Mouse (Mus musculus): ENCODE results near the gene Serpina3m. TPM values are rescaled to one million over a fixed set of nuclear protein-coding genes. Genes with fewer than 3 reads are reported as not detected.
"Not testable (repeated sequence)": the region's sequence is repeated elsewhere in the genome, so short reads cannot be mapped to it uniquely, and the experiment has no call there.

The Serpina3m gene
- polyA plus RNA-seq, 1 experiment = 0.76 TPM

DNA sequence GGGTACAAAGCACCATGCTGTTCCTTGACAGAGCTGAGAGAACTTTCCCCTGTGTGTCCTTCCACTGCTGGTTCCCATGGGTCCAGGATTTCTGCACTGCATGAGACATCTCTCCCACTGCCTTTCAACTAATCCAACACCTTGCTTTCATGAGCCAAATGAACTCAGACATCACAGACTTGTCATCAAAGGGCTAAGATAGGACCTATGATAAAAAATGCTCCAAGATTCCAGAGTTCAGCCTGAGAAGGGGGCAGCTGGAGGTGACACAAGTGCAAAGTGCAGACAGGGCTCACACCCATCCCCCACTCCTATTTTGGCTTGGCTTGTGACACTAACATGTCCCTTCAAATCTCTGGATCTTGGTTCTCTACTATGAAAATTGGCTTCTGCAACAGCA lies 50.2 kb downstream of the Serpina3m start:
- DNase-seq (ENCODE audit: low spot score) = no peak

DNA sequence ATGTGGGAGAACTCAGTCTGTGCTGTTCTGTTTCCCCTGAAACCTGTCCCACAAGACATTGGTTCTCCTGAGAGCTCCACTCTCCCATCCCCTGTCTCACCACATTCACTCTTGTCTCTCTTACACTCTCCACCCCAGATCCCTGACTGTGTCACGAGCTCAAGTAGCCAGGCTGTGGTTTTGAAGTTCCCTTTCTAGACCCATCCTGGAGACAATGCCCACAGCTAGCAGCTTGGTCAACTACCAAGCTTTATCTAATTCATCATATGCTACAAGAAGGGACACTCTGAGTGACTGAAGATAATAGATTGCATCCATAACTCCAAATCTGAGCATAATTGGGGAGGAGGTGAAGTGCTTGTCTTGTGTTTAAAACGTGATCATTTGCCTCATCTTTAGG lies 52.8 kb downstream of the Serpina3m start:
- DNase-seq (ENCODE audit: low spot score) = not testable (repeated sequence)

DNA sequence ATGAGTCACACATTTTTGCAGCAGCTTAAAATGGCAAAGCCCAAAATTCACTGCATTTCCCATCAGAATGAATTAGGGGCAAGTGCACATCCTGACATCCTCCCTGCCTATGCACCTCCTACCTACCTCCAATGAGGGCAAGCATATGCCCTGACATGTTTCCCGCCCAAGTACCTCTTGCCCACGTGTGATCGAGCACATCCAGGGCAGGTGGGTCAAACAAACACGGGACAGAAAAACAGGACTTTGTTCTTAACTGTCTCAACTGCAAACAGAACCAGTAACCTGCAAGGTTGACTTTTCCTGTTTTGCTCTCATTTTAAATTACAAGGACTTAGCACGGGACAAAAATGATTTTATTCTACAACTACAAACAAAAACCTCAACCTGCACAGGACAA lies 65.7 kb downstream of the Serpina3m start:
- no peak for DNase-seq (ENCODE audit: low spot score)

DNA sequence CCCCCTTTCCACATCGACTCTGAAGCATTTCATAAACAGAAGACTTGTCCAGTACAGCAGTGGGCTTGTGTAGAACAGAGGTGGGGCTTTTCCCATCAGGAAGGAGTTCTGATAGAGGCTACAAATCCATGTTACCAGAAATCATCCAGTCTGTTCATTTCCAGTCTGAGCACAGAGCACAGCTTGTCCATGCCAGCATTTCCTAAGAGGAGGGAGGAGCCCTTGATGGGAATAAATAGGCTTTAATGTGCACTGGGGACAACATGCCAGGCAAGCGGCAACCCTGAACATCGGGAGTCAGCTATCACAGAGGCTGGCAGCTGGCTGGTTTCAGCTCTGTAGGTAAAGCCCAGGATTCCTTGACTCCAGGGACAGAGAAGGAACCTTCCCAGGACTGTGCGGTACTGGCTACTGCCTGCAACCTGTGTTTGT lies 68.2 kb downstream of the Serpina3m start, which contains the start of gene Serpina3n:
TSS of gene Serpina3n (plus strand) at position 276 of the 432 bp plus-strand sequence.
- no peak for DNase-seq (ENCODE audit: low spot score)

DNA sequence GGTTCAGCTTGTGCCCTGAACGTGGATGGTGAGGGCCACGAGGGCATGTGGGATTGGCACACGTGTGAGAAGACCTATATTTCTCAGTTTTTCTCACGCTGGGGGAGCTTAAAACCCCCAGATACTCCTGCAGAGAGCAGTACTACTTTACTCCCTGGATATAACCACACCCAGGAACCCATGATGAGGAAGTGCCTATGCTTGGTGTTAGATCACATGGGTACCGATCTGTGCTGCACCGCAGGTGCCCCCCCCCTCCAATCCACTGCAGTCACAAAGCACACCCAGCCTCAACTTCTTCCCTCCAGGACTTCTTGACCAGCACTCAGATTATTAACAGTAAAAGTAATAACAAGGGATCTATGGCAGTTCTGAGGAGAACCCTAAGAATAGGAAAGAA lies 74.2 kb downstream of the Serpina3m start:
- no peak for DNase-seq (ENCODE audit: low spot score)

DNA sequence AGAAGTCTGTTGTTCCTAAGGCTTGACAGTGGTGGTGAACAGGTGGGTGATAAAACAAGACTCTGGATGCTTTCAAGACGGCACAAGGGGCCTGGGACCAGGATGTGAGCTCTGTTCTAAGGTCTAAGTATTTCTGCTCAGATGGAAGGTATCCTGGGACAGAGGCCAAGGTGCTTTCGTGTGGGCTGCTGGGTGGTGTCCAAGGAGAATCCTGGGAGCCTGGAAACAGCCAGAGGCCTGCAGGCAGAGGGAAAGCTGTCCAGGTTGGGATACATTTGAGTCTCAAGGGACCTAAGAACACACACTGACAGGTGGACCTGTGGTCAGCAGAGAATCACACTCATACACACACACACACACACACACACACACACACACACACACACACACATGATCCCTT lies 76.3 kb downstream of the Serpina3m start:
- DNase-seq (ENCODE audit: low spot score) = no peak

DNA sequence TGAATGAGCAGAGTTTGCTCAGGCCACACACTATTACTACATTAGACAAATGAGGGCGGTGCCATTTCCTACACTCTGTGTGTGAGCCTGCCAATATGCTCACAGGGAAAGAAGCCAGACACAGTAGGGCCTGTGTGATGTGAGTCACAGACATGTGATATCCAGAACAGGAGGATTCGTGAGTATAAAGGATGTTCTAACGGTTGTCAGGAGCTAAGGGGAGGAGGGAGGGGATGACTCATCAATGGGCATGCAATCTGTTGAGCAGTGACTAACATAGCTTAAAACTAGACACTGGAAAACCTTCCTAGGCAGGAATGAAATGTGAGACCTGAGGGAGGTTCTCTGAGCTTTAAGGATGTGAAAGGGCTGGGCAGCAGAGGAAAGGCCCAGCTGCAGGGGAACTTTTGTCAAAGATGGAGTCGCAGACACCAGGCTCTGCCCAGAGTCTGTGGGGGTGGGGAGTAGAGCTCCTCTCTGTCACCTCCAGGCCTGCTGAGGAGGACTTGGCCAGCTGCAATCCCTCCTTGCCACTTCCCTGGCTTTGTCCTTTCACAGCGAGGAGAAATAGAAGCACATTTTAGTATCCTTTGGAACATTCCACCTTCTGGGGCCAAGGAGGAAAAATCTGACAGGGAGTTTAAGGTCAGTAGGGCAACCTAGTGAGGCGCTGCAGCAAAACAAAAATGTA lies 77.5 kb downstream of the Serpina3m start:
- no peak for DNase-seq (ENCODE audit: low spot score)

DNA sequence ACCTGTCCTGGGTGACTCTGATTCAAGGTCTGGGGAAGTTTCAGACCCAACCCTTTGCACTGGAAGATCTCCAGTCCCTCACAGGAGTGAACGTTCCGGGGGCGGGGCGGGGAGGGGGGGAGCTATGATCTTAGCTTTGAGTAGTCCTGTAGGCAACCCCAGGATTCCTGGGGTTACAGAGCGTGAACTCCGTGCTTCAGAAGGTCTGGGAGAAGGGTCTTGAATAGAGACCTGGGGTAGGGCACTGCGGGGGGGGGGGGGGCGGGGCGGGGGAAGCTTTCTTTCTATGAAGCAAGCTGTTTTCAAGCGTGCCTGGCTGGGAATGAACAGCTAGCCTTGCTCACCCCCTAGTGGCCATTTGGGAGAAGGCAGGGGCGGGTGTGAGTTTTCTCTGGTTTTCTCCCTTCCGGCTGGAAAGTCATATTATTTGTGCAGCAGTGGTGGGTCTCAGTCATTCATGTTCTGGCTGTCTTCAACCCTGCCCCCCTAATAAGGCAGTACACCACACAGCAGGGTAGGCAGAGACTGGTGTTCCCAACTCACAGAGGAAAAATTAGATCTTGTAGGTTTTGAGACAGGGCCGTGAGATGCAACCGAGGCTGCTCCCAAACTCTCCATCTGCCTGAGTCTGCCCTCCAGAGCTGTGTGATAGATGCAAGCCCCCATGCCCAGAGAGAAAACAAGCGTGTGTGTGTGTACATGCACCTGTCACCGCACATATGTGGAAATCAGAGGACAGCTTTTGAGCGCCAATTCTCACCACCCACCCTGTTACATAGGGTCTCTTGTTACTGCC lies 80.3 kb downstream of the Serpina3m start:
- peak; percentile 60 for DNase-seq (ENCODE audit: low spot score)

DNA sequence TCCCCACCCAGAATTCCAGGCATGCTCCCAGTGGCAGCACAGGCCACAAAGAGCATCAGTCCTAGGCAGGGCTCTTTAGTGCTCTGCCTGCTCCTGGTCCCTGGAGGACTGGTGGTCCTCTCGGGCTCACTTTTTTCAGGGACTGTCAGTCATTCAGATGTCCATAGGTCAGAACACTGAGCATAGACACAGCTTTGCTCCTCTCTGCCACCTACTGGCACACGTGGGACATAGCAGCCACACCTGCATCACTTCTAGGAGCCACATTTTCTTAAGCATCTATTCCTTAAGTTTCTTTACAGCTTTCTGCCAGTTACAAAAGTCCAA lies 80.8 kb downstream of the Serpina3m start:
- no peak for DNase-seq (ENCODE audit: low spot score)

DNA sequence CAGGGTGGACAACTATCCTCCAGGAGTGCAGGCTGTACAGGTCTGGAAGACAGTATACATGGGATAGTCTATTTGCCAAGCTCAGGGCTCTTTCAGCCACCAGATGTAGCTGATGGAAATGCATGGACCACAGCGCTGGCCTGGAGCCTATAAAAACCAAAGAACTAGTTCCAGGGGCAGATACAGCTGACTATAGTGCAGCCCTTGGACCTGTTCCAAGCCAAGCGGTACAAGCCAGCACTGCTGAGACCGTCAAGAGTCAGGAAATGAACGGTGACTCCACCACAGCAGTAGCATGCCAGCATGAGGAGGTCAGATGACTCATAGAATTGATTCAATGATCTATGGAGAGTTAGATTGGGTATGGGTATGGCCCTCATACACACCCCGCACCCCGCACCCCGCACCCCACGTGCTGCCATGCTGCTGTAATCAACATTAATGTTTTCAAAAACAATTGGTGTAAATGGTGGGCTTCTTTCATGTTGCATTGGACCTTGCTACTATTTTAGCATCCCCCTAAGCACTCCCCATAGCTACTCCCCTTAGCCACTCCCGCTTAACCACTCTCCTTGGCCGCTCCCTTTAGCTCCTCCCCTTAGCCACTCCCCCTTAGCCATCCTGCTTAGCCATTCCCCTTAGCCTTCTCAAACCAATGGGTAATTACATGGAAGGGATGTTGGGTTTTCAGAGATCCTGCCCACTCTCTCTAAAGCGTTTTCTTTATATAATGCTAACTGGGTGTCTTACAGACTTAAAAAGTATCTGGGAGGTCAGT lies 84.5 kb downstream of the Serpina3m start:
- DNase-seq (ENCODE audit: low spot score) = no peak

DNA sequence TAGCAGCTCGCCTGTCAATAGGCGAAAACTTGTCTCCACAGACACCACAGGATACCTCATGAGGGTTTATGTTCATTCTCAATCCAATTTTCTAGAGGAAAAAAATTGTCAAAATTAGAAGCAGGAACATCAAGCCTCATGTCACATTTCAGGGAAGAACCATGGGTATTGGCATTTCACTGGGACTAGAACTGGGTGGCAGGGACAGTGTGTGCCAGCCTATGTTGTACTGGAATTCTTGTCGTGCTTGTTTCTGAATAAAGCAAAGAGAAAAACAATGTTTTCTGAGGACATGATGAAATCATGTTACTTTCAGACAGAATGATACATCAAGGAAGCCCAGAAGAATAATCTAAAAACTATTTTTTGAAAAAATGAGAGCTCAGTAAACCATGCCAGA lies 87.3 kb downstream of the Serpina3m start:
- no peak for DNase-seq (ENCODE audit: low spot score)

DNA sequence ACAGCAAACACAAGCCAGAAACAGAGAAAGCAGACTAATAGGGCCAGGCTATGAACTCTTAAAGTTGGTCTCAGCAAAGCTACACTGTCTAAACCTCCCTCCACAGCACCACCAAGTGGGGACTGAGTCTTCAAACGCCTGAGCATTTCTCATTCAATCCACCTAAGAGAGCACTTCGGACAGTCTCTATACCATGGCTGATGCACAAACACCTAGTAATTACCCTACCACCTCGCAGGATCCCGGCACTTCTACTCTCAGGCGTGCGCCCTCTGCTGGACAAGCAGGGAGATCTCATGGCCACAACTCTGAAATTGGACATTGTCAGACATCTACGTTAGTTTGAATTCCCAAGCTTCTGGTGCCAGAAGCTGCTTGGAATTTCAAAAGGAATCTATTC lies 88.6 kb downstream of the Serpina3m start:
- no peak for DNase-seq (ENCODE audit: low spot score)

DNA sequence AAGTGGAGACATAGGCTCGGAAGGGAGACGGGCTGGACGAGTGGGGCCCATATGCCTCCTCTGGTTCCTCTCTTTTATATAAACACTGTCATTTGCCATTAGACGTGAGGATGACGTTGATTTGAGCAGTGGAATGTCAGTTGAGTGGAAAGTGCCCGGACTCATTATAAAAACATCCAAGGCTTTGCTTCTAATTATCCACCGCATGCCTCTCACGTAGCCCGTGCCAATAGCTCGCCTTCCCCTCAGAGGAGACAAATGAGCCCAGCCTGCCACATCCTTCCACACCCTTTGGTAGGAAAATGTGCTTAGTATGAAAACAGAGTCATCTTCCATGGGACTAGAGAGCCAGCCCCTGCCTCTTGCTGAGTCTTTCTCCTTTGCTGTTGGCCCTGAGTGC lies 93.1 kb downstream of the Serpina3m start:
- DNase-seq (ENCODE audit: low spot score) = no peak

DNA sequence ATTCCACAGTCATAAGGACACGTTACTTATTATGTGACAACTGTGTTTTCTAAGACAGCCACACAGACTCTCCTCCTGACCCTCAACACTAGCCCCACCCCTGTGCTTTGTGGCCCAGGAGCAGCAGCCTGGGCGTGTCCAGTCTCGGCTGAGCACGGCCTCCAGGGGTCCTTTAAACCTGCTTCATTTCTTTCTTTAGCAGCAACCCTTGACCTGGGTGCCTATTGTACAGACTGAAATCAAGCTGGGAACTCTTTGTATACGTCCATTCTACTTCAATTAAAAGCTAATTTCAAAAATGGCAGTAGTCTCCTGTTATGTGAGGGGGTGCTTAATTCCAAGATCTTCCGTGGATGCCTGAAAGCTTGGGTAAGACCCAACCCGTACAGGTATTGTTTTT lies 94.9 kb downstream of the Serpina3m start:
- DNase-seq (ENCODE audit: low spot score) = no peak

DNA sequence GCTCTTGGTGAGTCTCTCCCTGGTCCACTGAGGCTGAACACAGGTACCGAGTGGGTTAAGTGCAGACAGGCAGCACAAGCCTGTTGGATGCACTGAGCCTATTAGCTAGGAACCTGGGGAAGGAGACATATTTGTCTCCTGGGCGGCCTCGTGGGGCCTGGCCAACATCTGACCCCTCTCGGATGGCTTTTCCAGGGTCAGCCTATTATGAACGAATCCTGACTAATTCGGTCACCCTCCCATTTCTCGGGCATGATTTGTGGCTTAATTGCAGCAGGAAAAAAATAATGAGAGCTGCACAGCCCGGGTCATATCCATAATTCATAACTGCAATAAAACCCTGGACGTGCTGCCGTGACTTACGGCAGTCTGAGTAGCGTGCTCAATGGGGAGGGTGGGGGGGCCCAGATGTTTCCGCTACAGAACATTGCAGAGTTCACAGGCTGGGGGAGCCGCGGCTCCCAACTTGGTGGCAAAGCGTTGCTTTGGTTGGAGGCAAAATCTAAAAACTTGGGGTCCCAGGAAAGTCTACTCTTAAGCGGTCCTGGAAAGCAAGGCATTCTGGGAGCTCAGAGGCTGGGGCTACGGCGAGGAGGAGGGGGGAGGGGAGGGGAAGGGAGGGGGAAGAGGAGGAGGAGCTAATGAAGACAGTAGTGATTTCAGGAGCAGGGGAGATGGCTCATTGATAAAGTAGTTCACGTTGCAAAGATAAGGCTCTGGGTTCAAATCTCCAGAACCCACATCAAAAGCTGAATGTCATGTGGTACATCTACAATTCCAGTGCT lies 95.9 kb downstream of the Serpina3m start:
- no peak for DNase-seq (ENCODE audit: low spot score)

DNA sequence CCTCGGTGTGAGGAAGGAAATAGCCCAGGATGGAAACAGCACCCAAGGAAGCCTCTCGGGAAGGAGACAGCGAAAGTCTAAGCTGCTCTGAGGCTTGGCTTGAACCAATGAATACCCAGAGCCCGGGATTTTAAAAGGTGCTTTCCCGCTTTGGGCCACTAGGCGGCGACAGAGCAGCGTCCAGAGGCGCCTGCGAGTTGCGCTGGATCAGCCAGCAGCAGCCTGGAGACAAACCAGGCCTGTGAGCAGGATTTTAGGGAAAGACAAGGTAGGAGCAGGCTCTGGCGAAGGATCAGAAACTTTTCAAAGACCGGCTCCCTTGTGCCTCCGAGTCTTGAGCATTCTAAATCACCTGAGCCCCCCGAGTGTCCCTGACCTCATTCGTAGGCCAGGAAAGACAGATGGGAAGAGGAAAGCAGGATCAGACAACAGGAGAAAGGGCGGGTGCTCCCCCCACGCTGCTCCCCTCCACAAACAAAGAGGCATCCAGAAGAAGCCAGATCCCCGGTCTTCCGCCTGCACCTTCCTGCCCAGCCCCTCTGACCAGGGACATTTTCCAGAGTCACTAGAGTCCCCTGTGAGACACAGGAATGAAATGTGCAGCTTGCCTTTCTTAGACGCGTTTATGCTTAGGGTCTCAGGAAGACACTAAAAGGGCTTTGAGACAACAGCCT lies 101.9 kb downstream of the Serpina3m start:
- peak; percentile 74 for DNase-seq (ENCODE audit: low spot score)

DNA sequence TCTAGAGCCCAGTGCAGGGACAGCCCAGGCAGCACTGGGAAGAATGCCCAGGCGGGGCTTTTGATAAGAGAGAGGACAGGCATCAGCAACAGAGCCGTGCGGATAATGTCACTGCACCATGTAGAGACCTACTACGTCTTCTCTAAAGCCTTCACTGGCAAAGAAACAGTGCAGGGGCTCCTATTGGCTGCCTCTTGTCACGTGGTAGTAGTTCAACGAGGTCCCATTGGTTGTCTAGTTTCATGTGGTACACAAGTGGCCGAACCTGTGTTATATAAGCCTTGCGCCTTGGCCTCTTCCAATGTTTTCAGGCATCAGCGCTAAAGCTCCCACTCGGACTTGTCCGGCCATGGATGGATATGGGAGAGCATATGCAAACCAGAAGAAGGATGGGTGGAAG lies 105.4 kb downstream of the Serpina3m start:
- no peak for DNase-seq (ENCODE audit: low spot score)
